Mouse (Mus musculus) neural tube, embryonic 11.5 days (tissue): ENCODE data around the gene Stab2. TPM values are rescaled to one million over a fixed set of nuclear protein-coding genes. Genes with fewer than 3 reads are reported as not detected.

Experiments used
- ATAC-seq: fragments of 200-750 bp; cut with Nextera tagmentation; 2 replicates; pipeline ENCODE4 v1.8.0; 2017; ENCODE audit warnings: moderate number of reproducible peaks, mild to moderate bottlenecking, moderate TSS enrichment, moderate library complexity; ENCODE audit not compliant: insufficient read depth, low FRiP score, low TSS enrichment
- DNase-seq: peaks from one replicate; pipeline ENCODE4 v3.0.0-alpha.2; 2015; ENCODE audit warnings: low spot score
- H3K27ac ChIP-seq: fragments of 300-500 bp; sonication (generic); 2 replicates; pipeline ENCODE4 v1.5.1; 2014; ENCODE audit warnings: low read depth, mild to moderate bottlenecking, low read length
- H3K27me3 ChIP-seq: fragments of 300-500 bp; sonication (generic); 2 replicates; pipeline ENCODE4 v1.6.1; 2014; ENCODE audit warnings: mild to moderate bottlenecking, low read length, mixed read lengths; ENCODE audit not compliant: control insufficient read depth, insufficient read depth
- H3K36me3 ChIP-seq: fragments of 300-500 bp; sonication (generic); 2 replicates; pipeline ENCODE4 v1.6.1; 2014; ENCODE audit warnings: mild to moderate bottlenecking, low read length, moderate library complexity, mixed read lengths; ENCODE audit not compliant: control insufficient read depth, insufficient read depth
- H3K4me1 ChIP-seq: fragments of 300-500 bp; sonication (generic); 2 replicates; pipeline ENCODE4 v1.6.1; 2014; ENCODE audit warnings: low read length, mixed read lengths; ENCODE audit not compliant: control insufficient read depth, insufficient read depth
- H3K4me2 ChIP-seq: fragments of 300-500 bp; sonication (generic); 2 replicates; pipeline ENCODE4 v1.6.1; 2014; ENCODE audit warnings: low read depth, mild to moderate bottlenecking, moderate library complexity
- H3K4me3 ChIP-seq: fragments of 300-500 bp; sonication (generic); 2 replicates; pipeline ENCODE4 v1.5.1; 2014; ENCODE audit warnings: low read depth, low read length
- H3K9ac ChIP-seq: fragments of 300-500 bp; sonication (generic); 2 replicates; pipeline ENCODE4 v1.6.1; 2014; ENCODE audit warnings: mild to moderate bottlenecking, low read length
- H3K9me3 ChIP-seq: fragments of 300-500 bp; sonication (generic); 2 replicates; pipeline ENCODE4 v1.6.1; 2016; ENCODE audit warnings: low read length; ENCODE audit not compliant: control insufficient read depth
- WGBS: fragments of 180-500 bp; shearing (Covaris S2); extraction: QIAGEN DNeasy Blood & Tissue Kit; methylation state at CpG from one replicate; pipeline ENCODE4 v1.1.7; 2014; 5-methylcytosine and 5-hydroxymethylcytosine counted together
- polyA plus RNA-seq: library from polyadenylated mRNA; unstranded; fragments of >200 nt; fragmentation: Nextera tagmentation; extraction: Ambion mirVana; gene quantifications from 2 replicates; pipeline ENCODE4 v1.2.1, GENCODE M21; 2014

The Stab2 gene
- polyA plus RNA-seq = 0.22 and 0.41 TPM in 2 replicates

DNA sequence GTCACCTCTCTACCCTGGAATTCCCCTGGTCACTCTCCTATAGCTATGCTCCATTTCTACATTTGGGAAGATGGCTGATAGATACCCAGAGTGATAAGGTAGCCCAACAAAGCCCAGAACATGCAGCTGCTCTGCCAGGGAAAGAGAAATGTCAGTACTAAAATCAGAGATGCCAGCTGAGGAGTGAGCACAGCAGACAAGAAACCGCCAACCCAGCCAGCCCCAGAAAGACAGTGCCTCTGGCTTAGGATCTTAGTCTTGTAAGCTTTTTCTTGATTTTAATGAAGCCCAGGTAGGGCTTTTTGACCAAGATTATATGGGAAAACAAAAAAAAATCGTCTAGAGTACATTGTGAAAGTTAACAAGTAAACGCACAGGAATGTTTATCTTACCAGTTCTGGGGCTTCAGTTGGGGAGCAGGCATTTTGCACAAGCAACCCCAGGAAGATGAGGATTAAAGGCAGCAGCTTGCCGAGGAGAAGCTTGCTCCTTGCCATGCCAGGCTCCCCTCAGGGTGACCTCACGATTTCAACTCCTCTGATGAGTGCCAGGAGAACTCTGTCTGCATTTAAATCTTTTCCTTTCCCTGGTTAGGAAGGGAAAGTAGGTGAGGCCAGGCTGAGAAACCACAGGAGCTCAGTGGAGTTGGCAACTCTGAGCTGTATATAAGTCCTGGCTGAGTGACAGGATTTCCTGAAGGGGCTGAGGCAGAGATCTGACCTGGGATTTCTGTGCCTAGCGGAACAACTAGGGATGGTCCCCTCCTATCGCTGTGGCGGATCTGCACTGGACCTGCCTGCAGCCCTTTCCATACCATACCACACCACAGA lies at the start of gene Stab2:
Stab2 (minus strand) TSS at position 641 of the 830 bp plus-strand sequence.
- H3K4me3 ChIP-seq = no peak within 1 kb of the TSS
- ATAC-seq = no peak

GRCm38 (mm10) chr10:87051714-87052113 lies 43.9 kb upstream of the Stab2 start:
- no peak for ATAC-seq
- no peaks in the 10 kb centered on the region for H3K27me3 ChIP-seq
- H3K27ac ChIP-seq = no peak overlapping the region
- 80% methylated on average over 4 of the region's 4 CpGs for WGBS
- H3K4me2 ChIP-seq = no peak overlapping the region
- no peaks in the 10 kb centered on the region for H3K36me3 ChIP-seq
- no peak for DNase-seq
- no peak overlapping the region for H3K9ac ChIP-seq
- no peaks in the 10 kb centered on the region for H3K9me3 ChIP-seq
- H3K4me3 ChIP-seq = no peak overlapping the region
- no peaks in the 10 kb centered on the region for H3K4me1 ChIP-seq

More for the DNA sequence above, at the start of gene Stab2:
- no peak within 1 kb of the TSS for H3K27ac ChIP-seq
- no peak for DNase-seq
- no peaks in the 10 kb centered on the region for H3K36me3 ChIP-seq
- no peaks in the 10 kb centered on the region for H3K4me1 ChIP-seq
- 68% methylated on average over 8 of the region's 8 CpGs for WGBS
- no peaks in the 10 kb centered on the region for H3K9me3 ChIP-seq
- no peak within 1 kb of the TSS for H3K9ac ChIP-seq
- H3K27me3 ChIP-seq = no peaks in the 10 kb centered on the region
- no peak within 1 kb of the TSS for H3K4me2 ChIP-seq

DNA sequence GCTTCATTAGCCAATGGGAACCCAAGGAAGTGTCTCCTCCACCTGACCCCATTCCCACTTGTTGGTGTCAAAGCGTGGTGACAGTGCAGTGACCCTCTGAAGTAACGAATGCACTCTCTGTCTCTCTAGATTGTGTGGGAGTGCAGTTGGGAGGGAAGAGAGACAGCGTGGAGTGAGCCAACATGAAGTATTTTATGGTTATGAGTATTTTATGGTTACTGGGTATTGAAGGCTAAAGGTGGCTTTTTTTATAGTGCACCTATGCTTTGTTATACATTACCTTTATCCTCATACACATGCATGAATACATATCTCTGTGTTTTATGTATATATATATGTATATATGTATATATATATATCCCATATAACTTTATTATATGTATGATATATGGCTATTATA lies 41.4 kb upstream of the Stab2 start:
- Histone ChIP-seq H3K36me3 (no peaks in the 10 kb centered on the region), H3K9me3 (no peaks in the 10 kb centered on the region), H3K4me2 (no peak overlapping the region), H3K9ac (no peak overlapping the region), H3K4me3 (no peak overlapping the region), H3K27ac (no peak overlapping the region), H3K4me1 (no peaks in the 10 kb centered on the region), H3K27me3 (no peaks in the 10 kb centered on the region)
- 74% methylated on average over 3 of the region's 3 CpGs for WGBS
- DNase-seq (no peak), ATAC-seq (no peak)

GRCm38 (mm10) chr10:87046931-87047468 lies 39.2 kb upstream of the Stab2 start:
- H3K9ac ChIP-seq = no peak overlapping the region
- DNase-seq (no peak), ATAC-seq (no peak)
- H3K4me2 ChIP-seq = no peak overlapping the region
- 90% methylated on average over 10 of the region's 10 CpGs for WGBS
- no peaks in the 10 kb centered on the region for H3K36me3 ChIP-seq
- no peaks in the 10 kb centered on the region for H3K9me3 ChIP-seq
- H3K4me3 ChIP-seq = no peak overlapping the region
- H3K27me3 ChIP-seq = no peaks in the 10 kb centered on the region
- H3K27ac ChIP-seq = no peak overlapping the region
- H3K4me1 ChIP-seq = no peaks in the 10 kb centered on the region

DNA sequence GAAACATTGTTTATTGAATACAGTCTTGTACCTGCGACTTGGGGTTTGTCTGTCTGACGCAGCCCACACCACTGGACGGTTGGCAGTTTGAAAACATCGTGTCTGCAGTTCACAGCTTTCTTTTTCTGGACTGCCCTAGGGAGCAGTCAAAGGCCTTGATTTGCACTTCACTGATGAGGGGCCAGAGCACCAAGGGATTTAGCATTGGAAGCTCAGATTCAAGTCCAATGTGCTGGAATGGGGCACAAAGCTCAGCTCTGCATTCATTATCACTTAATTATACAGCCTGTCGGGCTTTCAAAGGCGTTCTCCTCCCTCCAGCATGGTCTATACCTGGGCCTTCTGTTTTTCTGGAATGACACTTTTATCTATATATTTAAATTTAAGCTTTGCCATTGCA lies 38.6 kb upstream of the Stab2 start:
- 15% methylated on average over 6 of the region's 6 CpGs for WGBS
- Histone ChIP-seq H3K27me3 (no peaks in the 10 kb centered on the region), H3K4me2 (no peak overlapping the region), H3K4me1 (no peaks in the 10 kb centered on the region), H3K4me3 (no peak overlapping the region), H3K36me3 (no peaks in the 10 kb centered on the region), H3K27ac (no peak overlapping the region), H3K9me3 (no peaks in the 10 kb centered on the region), H3K9ac (no peak overlapping the region)
- DNase-seq (peak; percentile 19), ATAC-seq (peak; percentile 65; the same call in 1 of the 2 replicates)

DNA sequence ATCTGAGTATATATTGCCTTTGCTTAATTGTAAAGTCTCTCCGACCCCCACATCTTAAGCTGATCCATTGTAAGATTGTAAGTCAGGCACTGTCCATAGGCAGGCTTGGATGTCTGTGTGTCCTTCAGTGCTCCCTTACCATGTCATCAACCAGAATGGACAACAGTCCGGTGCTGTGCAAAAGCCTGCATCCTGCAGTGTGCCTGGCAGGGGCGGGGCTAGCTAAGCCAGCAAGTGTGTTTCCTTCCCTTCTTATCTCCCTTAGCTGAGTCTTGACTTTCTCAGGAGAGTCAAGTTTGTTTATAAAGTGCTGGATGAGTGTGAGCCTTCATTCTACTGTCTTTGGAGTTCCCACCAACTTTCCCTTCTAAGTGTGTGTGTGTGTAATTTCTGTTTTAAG lies 37.4 kb upstream of the Stab2 start:
- Histone ChIP-seq H3K27me3 (no peaks in the 10 kb centered on the region), H3K27ac (no peak overlapping the region), H3K4me1 (no peaks in the 10 kb centered on the region), H3K9ac (no peak overlapping the region), H3K4me2 (no peak overlapping the region), H3K9me3 (no peaks in the 10 kb centered on the region), H3K36me3 (no peaks in the 10 kb centered on the region), H3K4me3 (no peak overlapping the region)
- DNase-seq = no peak
- ATAC-seq = no peak
- WGBS = 70% methylated on average over 3 of the region's 3 CpGs

GRCm38 (mm10) chr10:87041265-87041664 lies 33.4 kb upstream of the Stab2 start:
- WGBS = 72% methylated on average over 7 of the region's 7 CpGs
- Histone ChIP-seq H3K4me1 (peaks cover 4% of the 10 kb centered on the region; the same call in 1 of the 2 replicates), H3K9me3 (no peaks in the 10 kb centered on the region), H3K9ac (no peak overlapping the region), H3K27ac (no peak overlapping the region), H3K4me3 (no peak overlapping the region), H3K36me3 (no peaks in the 10 kb centered on the region), H3K27me3 (no peaks in the 10 kb centered on the region), H3K4me2 (no peak overlapping the region)
- no peak for DNase-seq
- no peak for ATAC-seq

DNA sequence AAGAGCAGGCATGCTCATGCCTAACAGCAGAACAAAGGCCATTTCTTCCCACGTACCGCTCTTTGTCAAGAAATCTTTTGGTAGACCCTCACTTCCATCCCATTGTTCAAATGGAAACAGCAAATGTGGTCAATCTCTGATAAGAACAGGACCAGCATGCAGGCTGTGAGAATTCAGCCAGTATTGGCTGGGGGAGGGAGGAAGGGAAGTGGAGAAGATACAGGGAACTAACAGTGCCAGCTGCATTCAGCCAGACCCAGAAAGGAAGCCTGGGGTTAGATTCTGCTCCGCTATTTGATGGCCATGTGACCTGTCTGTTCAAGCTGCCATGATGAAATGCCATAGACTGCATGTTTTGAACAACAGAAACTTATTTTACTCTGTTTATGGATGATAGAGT lies 32.0 kb upstream of the Stab2 start:
- Histone ChIP-seq H3K36me3 (no peaks in the 10 kb centered on the region), H3K27ac (no peak overlapping the region), H3K4me2 (no peak overlapping the region), H3K9me3 (no peaks in the 10 kb centered on the region), H3K27me3 (no peaks in the 10 kb centered on the region), H3K9ac (no peak overlapping the region), H3K4me1 (peaks cover 4% of the 10 kb centered on the region; the same call in 1 of the 2 replicates), H3K4me3 (no peak overlapping the region)
- WGBS = 94% methylated on average over 3 of the region's 3 CpGs
- ATAC-seq = no peak
- no peak for DNase-seq

GRCm38 (mm10) chr10:87039340-87039739 lies 31.5 kb upstream of the Stab2 start:
- Histone ChIP-seq H3K4me2 (no peak overlapping the region), H3K9me3 (no peaks in the 10 kb centered on the region), H3K27ac (no peak overlapping the region), H3K4me1 (peaks cover 4% of the 10 kb centered on the region; the same call in 1 of the 2 replicates), H3K36me3 (no peaks in the 10 kb centered on the region), H3K9ac (no peak overlapping the region), H3K27me3 (no peaks in the 10 kb centered on the region), H3K4me3 (no peak overlapping the region)
- WGBS = 94% methylated on average over 6 of the region's 6 CpGs
- no peak for DNase-seq
- ATAC-seq = no peak
